Mouse (Mus musculus) erythroblast, embryonic 14.5 days (primary cell): ENCODE data around the gene Alox15. TPM values are rescaled to one million over a fixed set of nuclear protein-coding genes. Genes with fewer than 3 reads are reported as not detected.
"Not testable (repeated sequence)": the region's sequence is repeated elsewhere in the genome, so short reads cannot be mapped to it uniquely, and the experiment has no call there.

ENCODE experiments used
- H3K27me3 ChIP-seq: 2 replicates; pipeline ENCODE4 v1.6.1; 2012; ENCODE audit warnings: inconsistent platforms; ENCODE audit not compliant: control insufficient read depth
- H3K36me3 ChIP-seq: 2 replicates; pipeline ENCODE4 v1.6.1; 2012; ENCODE audit warnings: mild to moderate bottlenecking, inconsistent platforms; ENCODE audit not compliant: control insufficient read depth
- H3K4me1 ChIP-seq: 2 replicates; pipeline ENCODE4 v1.6.1; 2012; ENCODE audit warnings: inconsistent platforms; ENCODE audit not compliant: control insufficient read depth
- H3K4me3 ChIP-seq: replicated peaks from 2 replicates; pipeline ENCODE3; 2012; ENCODE audit warnings: moderate library complexity, mild to moderate bottlenecking, inconsistent platforms
- H3K9me3 ChIP-seq: 2 replicates; pipeline ENCODE4 v1.6.1; 2012; ENCODE audit warnings: low read length, inconsistent platforms, mixed read lengths; ENCODE audit not compliant: control insufficient read depth
- GATA1 ChIP-seq: IDR thresholded peaks from 2 replicates; pipeline ENCODE4 v1.6.1; 2012; ENCODE audit warnings: low read length, inconsistent platforms, mixed read lengths
- TAL1 ChIP-seq: IDR thresholded peaks from 3 replicates; pipeline ENCODE4 v1.6.1; 2012; ENCODE audit warnings: low read length, inconsistent platforms, mixed read lengths
- polyA plus RNA-seq: library from polyadenylated mRNA; stranded (reverse); fragments of >175 nt; gene quantifications from 2 replicates; pipeline ENCODE4 v1.2.3, GENCODE M21; 2012

Gene Alox15
- polyA plus RNA-seq, 1 experiment = not detected

DNA sequence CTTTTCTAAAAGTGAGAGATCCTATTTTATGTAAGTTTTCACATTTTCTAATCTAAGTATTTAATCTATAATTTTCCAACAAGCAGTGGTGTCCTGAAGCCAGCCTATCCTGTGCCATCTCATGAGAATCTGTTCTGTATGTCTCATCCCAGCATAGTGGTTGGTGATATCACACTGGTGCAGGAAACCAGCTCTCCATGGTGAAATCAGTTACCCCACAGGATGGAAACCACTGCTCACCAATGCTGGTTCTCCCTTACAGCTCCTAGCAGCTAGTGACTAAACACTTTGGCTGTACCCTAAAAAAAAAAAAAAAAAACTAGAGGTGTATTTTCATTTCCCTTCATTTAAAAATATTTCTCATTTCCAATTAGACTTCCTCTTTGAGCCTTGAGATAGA is 20.6 kb upstream of the Alox15 start:
- peaks cover 24% of the 10 kb centered on the region for H3K27me3 ChIP-seq

DNA sequence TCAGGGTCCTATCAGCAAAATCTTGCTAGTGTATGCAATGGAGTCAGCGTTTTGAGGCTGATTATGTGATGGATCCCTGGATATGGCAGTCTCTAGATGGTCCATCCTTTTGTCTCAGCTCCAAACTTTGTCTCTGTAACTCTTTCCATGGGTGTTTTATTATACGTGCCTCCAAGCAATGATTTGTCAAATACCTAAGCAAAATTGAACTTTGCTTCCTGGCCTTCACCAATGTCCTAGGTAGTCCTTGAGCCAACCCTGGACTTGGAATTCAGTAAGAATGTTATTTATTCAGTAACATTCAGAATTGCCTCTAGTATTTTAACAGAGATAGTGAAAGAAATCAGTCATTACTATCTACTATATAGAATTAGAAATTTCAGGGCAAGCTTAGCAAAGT is 16.8 kb upstream of the Alox15 start:
- not testable (repeated sequence) for H3K27me3 ChIP-seq, H3K36me3 ChIP-seq, H3K4me3 ChIP-seq, H3K4me1 ChIP-seq, H3K9me3 ChIP-seq

More for the DNA sequence above, 20.6 kb upstream of the Alox15 start:
- H3K4me3 ChIP-seq = no peak overlapping the region
- H3K4me1 ChIP-seq = no peaks in the 10 kb centered on the region
- H3K9me3 ChIP-seq = no peaks in the 10 kb centered on the region
- no peaks in the 10 kb centered on the region for H3K36me3 ChIP-seq
- TF ChIP-seq GATA1 (no peak), TAL1 (no peak)

DNA sequence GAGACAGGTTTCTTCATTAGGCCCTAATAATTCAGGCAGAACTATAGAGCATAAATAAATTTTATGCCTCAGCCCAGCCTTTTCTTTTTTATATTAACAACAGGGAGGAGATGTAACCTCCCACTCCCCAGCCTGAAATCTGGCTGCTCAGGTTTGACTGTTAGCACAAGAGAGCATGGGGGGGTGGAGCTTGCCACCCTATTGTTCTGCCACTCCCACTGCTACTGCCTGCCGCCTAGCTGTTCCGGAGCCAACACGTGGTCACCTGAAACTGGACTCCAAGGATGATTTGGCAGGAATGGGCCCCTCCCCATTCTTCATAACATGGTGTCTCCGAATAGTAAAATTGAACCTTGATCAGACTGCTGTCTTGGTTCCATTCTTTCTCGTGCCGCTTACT is 15.9 kb upstream of the Alox15 start:
- not testable (repeated sequence) for H3K27me3 ChIP-seq, H3K9me3 ChIP-seq

DNA sequence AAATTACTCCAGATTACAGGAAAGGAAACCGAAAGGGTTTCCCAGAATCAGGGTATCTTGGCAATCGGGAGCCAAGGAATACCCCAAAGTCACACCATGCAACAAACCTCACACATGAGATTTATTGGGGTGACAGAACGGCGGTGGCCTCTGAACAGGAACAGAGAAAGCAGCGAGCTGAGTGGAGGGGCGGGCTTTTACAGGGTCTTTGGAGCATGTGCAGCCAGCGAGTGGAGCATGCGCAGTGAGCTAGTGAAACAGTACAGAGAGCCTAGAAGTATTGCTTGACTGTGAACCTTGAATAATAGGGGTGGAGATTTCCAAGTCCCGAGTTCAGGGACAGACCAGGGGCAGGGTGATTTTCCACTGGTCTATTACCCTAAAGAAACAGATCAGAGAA is 3.2 kb downstream of the Alox15 start:
- Histone ChIP-seq H3K36me3 (no peaks in the 10 kb centered on the region), H3K4me1 (peaks cover 12% of the 10 kb centered on the region), H3K27me3 (peaks cover 57% of the 10 kb centered on the region), H3K9me3 (no peaks in the 10 kb centered on the region), H3K4me3 (no peak overlapping the region)
- TF ChIP-seq TAL1 (no peak), GATA1 (no peak)

More for the DNA sequence above, 15.9 kb upstream of the Alox15 start:
- not testable (repeated sequence) for H3K4me3 ChIP-seq, H3K36me3 ChIP-seq, H3K4me1 ChIP-seq

DNA sequence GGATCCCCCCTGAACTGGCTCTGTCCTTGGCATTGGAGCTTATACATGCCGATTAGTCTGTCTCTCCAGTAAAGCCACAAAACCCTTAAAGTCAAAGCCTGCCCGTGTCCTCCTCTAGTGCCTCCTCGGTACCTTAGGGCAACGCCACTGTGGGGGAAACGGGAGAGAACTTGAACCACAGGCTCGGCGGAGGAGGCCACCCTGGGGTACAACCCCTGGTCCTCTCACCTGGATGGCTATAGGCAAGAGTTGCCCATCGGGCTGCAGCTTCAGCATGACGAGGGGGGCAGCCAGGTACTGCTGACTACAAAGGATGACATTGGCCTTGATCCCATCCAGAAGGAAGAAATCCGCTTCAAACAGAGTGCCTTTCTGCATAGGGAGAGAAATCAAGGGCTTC is 4.0 kb downstream of the Alox15 start:
- TF ChIP-seq TAL1 (no peak), GATA1 (no peak)
- peaks cover 49% of the 10 kb centered on the region for H3K27me3 ChIP-seq
- no peaks in the 10 kb centered on the region for H3K36me3 ChIP-seq
- H3K4me3 ChIP-seq = no peak overlapping the region
- no peaks in the 10 kb centered on the region for H3K9me3 ChIP-seq
- H3K4me1 ChIP-seq = peaks cover 12% of the 10 kb centered on the region

DNA sequence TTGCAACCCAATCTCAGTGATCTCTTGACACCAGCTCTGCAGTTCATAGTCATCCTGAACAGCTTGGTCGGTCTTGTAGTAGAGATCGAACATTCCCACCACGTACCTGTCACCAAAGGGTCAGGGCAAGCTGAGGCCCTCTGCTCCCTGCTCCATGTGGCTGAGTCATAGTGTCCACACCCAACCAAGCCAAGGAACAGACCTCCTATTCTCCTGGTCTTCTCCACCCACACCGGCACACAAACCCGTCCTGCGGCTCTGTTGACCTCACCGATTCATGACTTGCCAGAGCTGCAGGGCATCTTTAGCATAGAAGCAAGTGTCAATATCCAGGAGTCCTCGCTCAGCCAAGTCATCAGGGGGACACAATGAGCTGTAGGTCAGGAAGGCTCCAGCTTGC is 6.3 kb downstream of the Alox15 start:
- no peaks in the 10 kb centered on the region for H3K9me3 ChIP-seq
- peaks cover 26% of the 10 kb centered on the region for H3K27me3 ChIP-seq
- no peaks in the 10 kb centered on the region for H3K36me3 ChIP-seq
- TF ChIP-seq GATA1 = no peak
- TF ChIP-seq TAL1 = no peak
- no peak overlapping the region for H3K4me3 ChIP-seq
- peaks cover under 1% of the 10 kb centered on the region; the same call in 1 of the 2 replicates for H3K4me1 ChIP-seq

DNA sequence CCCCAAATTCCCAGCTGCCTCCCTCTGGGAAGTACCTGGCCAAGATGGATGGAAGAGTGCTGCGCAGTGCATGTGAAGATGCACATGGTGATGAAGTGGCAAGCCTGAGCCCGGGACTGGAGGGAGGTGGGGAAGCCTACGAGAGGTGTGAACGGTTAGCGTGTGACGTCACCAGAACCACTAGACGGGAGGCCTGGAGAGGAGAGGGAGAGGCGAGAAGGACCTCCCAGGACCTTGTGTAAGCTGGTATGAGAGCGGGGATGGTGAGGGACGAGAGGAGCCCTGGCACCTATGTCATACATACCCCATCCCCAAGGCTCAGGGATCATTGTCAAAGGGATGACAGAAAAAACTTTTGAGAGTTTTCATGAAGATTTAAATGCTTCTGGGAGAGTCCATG is 6.8 kb downstream of the Alox15 start:
- no peak overlapping the region for H3K4me3 ChIP-seq
- no peaks in the 10 kb centered on the region for H3K9me3 ChIP-seq
- no peaks in the 10 kb centered on the region for H3K36me3 ChIP-seq
- H3K27me3 ChIP-seq = peaks cover 21% of the 10 kb centered on the region
- TF ChIP-seq GATA1 (no peak), TAL1 (no peak)
- H3K4me1 ChIP-seq = no peaks in the 10 kb centered on the region

DNA sequence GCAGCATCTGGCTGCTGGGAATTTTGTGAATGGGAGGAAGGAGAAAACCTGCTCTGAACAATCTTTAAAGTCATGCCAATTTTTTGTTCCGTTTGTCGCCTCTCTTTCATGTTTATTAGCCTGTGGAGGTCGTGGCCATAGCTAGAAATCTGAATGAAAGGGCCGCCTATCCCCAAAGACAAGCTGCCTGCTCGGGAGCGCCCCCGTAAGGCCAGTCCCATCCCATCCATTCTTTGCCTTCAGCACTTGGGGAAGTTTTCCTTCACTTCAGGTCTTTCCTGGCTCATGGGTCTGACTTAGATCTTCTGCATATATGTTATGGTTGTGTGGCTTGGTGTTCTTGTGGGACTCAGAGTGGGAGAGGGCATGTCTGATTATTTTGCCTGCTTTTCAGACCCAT is 12.3 kb downstream of the Alox15 start:
- Histone ChIP-seq H3K4me3 (no peak overlapping the region), H3K4me1 (no peaks in the 10 kb centered on the region), H3K36me3 (no peaks in the 10 kb centered on the region), H3K27me3 (no peaks in the 10 kb centered on the region), H3K9me3 (no peaks in the 10 kb centered on the region)
- TF ChIP-seq TAL1 = no peak
- no peak for TF ChIP-seq GATA1

DNA sequence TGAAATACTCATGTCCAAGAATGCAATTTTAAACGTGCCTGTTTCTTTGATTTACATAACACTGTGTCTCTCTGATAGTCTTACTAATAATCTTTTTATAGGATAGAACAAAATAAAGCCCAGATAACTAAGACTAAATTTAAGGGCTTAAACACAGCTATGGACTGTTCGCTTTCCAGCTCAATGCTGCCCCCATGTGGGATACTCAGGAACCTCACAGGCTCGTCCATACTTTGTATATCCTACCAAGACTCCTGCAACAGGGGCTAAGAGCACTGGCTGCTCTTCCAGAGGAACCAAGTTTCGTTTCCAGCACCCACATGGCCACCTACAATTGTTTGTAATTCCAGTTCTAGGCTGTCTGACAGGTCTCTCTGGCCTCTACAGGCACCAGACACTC is 17.4 kb downstream of the Alox15 start:
- Histone ChIP-seq H3K4me1 (no peaks in the 10 kb centered on the region), H3K36me3 (no peaks in the 10 kb centered on the region), H3K27me3 (no peaks in the 10 kb centered on the region), H3K4me3 (no peak overlapping the region), H3K9me3 (no peaks in the 10 kb centered on the region)
- TF ChIP-seq TAL1 = no peak
- TF ChIP-seq GATA1 = no peak

DNA sequence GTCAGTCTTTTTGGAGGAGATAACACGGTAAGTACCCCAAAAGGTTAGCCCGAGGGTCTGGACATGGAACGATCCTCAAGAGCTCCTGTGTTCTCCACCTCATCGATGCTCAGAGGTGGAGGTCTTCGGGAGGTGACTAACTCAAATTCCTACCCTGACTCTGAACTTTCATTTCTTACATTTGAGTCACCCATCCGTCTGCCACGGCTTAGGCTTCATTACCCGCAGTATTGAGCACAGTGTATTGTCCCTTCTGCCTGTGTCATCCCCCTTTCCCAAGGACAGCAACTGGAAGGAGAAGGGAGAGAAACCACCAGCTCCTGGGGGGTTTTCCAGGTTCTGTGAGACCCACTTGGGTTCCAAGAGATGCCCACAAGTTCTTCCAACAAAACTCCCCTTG is 27.1 kb downstream of the Alox15 start:
- TF ChIP-seq GATA1 = no peak
- TF ChIP-seq TAL1 = no peak
- no peaks in the 10 kb centered on the region for H3K9me3 ChIP-seq

DNA sequence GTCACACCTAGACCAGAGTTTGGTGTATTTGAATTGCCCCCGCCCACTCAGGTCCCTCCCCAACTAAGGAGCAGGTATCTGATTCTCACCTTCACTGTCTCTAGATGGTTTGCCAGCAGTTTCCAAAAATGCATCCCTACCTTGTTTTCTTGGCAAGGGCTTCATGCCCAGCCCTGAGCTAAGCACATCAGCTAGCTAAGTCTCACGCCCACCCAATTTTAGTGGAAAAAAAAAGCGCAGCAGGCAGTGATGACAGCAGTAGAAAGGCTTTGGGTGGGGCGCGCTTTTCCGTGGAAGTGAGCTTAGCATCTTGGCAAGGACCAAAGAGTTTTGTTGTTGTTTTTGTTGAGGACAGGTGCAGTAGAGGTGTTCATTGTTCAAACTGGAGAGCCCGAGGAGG is 29.3 kb downstream of the Alox15 start, which contains the start of gene Alox12e:
TSS of gene Alox12e (minus strand) at position 101 of the 400 bp plus-strand sequence.
- Histone ChIP-seq H3K4me1 (peaks cover 2% of the 10 kb centered on the region; the same call in 1 of the 2 replicates), H3K4me3 (no peak within 1 kb of the TSS)

More for the DNA sequence above, 27.1 kb downstream of the Alox15 start:
- H3K36me3 ChIP-seq = no peaks in the 10 kb centered on the region
- H3K4me1 ChIP-seq = peaks cover 2% of the 10 kb centered on the region; the same call in 1 of the 2 replicates
- H3K27me3 ChIP-seq = peaks cover 37% of the 10 kb centered on the region
- no peak overlapping the region for H3K4me3 ChIP-seq

More for the DNA sequence above, 29.3 kb downstream of the Alox15 start, which contains the start of gene Alox12e:
- Histone ChIP-seq H3K36me3 (no peaks in the 10 kb centered on the region), H3K9me3 (no peaks in the 10 kb centered on the region), H3K27me3 (peaks cover 44% of the 10 kb centered on the region)
- no peak for TF ChIP-seq GATA1
- no peak for TF ChIP-seq TAL1
